Mouse (Mus musculus) lung, postnatal 0 days (tissue): Measurements from ENCODE around the gene Dapk1.

Experiments used
- CTCF ChIP-seq: IDR thresholded peaks from 2 replicates; pipeline ENCODE4 v1.5.1; 2016; ENCODE audit warnings: antibody characterized with exemption, mild to moderate bottlenecking
- EP300 ChIP-seq: IDR thresholded peaks from 2 replicates; pipeline ENCODE4 v1.6.1; 2016; ENCODE audit warnings: antibody characterized with exemption, mild to moderate bottlenecking, control low read depth

GRCm38 (mm10) chr13:60761161-60761560, 159.4 kb downstream of the Dapk1 start:
- TF ChIP-seq CTCF = no peak
- no peak for TF ChIP-seq EP300
